Mouse (Mus musculus) thymus, adult 2 months (tissue): ENCODE data around the gene Myo1e. TPM values are rescaled to one million over a fixed set of nuclear protein-coding genes. Genes with fewer than 3 reads are reported as not detected.

ENCODE experiments used
- DNase-seq: peaks from one replicate; pipeline ENCODE4 v3.0.0; 2021
- H3K27ac ChIP-seq: fragments of 200-500 bp; 2 replicates; pipeline ENCODE4 v1.5.1; 2012; ENCODE audit warnings: low read length, control low read depth; ENCODE audit not compliant: control insufficient read depth, insufficient read depth
- H3K27me3 ChIP-seq: fragments of 200-500 bp; 2 replicates; pipeline ENCODE4 v1.6.1; 2012; ENCODE audit warnings: mild to moderate bottlenecking, low read length, moderate library complexity, mixed read lengths; ENCODE audit not compliant: control insufficient read depth, insufficient read depth
- H3K36me3 ChIP-seq: fragments of 200-500 bp; 2 replicates; pipeline ENCODE4 v1.6.1; 2012; ENCODE audit warnings: mild to moderate bottlenecking, low read length, moderate library complexity; ENCODE audit not compliant: control insufficient read depth, insufficient read depth
- H3K4me1 ChIP-seq: fragments of 200-500 bp; replicated peaks from 2 replicates; pipeline ENCODE4 v1.6.1; 2012; ENCODE audit warnings: low read length; ENCODE audit not compliant: control insufficient read depth, insufficient read depth
- H3K4me3 ChIP-seq: fragments of 200-500 bp; 2 replicates; pipeline ENCODE4 v1.5.1; 2012; ENCODE audit warnings: mild to moderate bottlenecking, low read length, control low read depth, moderate library complexity; ENCODE audit not compliant: control insufficient read depth, insufficient read depth
- CTCF ChIP-seq: fragments of 200-500 bp; IDR thresholded peaks from 2 replicates; pipeline ENCODE4 v1.5.1; 2012; ENCODE audit warnings: mild to moderate bottlenecking, control low read depth, low read length, moderate library complexity, borderline replicate concordance; ENCODE audit not compliant: control insufficient read depth, poor library complexity, insufficient read depth; ENCODE audit errors: extremely low read depth
- POLR2A ChIP-seq: fragments of 200-500 bp; IDR thresholded peaks from 2 replicates; pipeline ENCODE4 v1.6.1; 2012; ENCODE audit warnings: mild to moderate bottlenecking, low read length, control low read depth, moderate library complexity; ENCODE audit not compliant: control insufficient read depth, poor library complexity, insufficient read depth; ENCODE audit errors: extremely low read depth
- WGBS: fragments of 180-500 bp; shearing (Covaris S2); methylation state at CpG from one replicate; pipeline ENCODE4 v1.1.7; 2018; 5-methylcytosine and 5-hydroxymethylcytosine counted together
- polyA plus RNA-seq: library from polyadenylated mRNA; depleted of rRNA; stranded (reverse); fragments of >200 nt; gene quantifications from 2 replicates; pipeline ENCODE4 v1.2.3, GENCODE M21; 2012

Gene Myo1e
- polyA plus RNA-seq, 1 experiment = 3.7 TPM

GRCm38 (mm10) chr9:70260324-70260841 lies 53.2 kb downstream of the Myo1e start:
- no peak overlapping the region for H3K27ac ChIP-seq
- H3K36me3 ChIP-seq = no peaks in the 10 kb centered on the region
- no peak for TF ChIP-seq CTCF
- TF ChIP-seq POLR2A = no peak
- H3K4me3 ChIP-seq = no peak overlapping the region
- 55% methylated on average over 9 of the region's 9 CpGs for WGBS
- no peak for DNase-seq
- no peaks in the 10 kb centered on the region for H3K27me3 ChIP-seq
- peaks cover 5% of the 10 kb centered on the region for H3K4me1 ChIP-seq

- H3K4me1 ChIP-seq = peaks cover 5% of the 10 kb centered on the region
- DNase-seq = no peak
- no peak overlapping the region for H3K27ac ChIP-seq
- 91% methylated on average over 5 of the region's 5 CpGs for WGBS
- H3K4me3 ChIP-seq = no peak overlapping the region
- TF ChIP-seq POLR2A (no peak), CTCF (no peak)
- H3K27me3 ChIP-seq = no peaks in the 10 kb centered on the region
- no peaks in the 10 kb centered on the region for H3K36me3 ChIP-seq
Measured at GRCm38 (mm10) chr9:70261646-70262045, 54.5 kb downstream of the Myo1e start.

DNA sequence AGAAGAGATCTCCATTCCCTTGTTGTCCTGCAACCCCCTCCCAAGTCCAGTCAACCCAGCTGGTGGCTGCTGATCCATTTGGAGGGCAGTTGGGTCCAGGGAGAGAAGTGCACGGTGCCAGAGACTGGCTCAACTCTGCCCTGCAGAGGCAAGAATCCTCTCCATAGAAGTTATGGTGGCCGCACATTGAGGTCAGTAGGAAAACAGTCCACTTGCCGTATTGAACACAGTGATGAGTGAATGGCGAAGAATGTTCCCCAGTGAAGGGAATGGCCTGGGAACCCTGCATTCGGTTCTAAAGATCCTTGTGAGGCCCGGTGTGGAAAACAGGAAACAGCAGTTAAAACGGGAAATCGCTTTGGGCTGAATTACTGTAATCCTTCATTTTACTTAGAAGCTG lies 56.0 kb downstream of the Myo1e start:
- peaks cover under 1% of the 10 kb centered on the region; the same call in 1 of the 2 replicates for H3K4me1 ChIP-seq
- no peak overlapping the region for H3K4me3 ChIP-seq
- 63% methylated on average over 8 of the region's 8 CpGs for WGBS
- no peak for DNase-seq
- H3K27me3 ChIP-seq = no peaks in the 10 kb centered on the region
- no peak overlapping the region for H3K27ac ChIP-seq
- TF ChIP-seq CTCF = no peak
- no peak for TF ChIP-seq POLR2A
- no peaks in the 10 kb centered on the region for H3K36me3 ChIP-seq

DNA sequence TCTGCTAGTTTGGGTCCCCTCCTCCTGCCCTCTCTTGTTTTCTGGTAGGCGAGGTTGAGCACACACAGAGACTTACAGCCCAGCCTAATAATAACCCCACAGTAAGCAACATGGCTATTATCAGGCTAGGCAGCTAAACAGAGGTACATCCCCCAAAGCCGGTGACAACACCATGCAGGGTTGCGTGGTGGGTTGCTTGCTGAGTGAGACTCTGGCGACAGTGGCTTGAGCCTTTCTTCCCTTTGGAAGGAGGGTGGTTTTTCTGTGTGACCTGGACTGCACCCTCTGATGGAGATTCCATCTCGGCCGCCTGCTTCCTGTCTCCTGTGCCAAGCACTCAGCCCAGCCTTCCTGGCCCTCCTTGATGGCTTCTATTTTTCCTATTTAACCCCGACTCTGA lies 56.6 kb downstream of the Myo1e start:
- no peaks in the 10 kb centered on the region for H3K4me1 ChIP-seq
- DNase-seq = no peak
- WGBS = 57% methylated on average over 7 of the region's 7 CpGs
- H3K27me3 ChIP-seq = no peaks in the 10 kb centered on the region
- H3K36me3 ChIP-seq = no peaks in the 10 kb centered on the region
- H3K27ac ChIP-seq = no peak overlapping the region
- TF ChIP-seq POLR2A (no peak), CTCF (no peak)
- no peak overlapping the region for H3K4me3 ChIP-seq

GRCm38 (mm10) chr9:70265513-70265912 lies 58.4 kb downstream of the Myo1e start:
- H3K4me3 ChIP-seq = no peak overlapping the region
- DNase-seq = no peak
- H3K27ac ChIP-seq = no peak overlapping the region
- no peaks in the 10 kb centered on the region for H3K27me3 ChIP-seq
- TF ChIP-seq POLR2A = no peak
- TF ChIP-seq CTCF = no peak
- no peaks in the 10 kb centered on the region for H3K36me3 ChIP-seq
- no peaks in the 10 kb centered on the region for H3K4me1 ChIP-seq
- WGBS = 95% methylated on average over 5 of the region's 5 CpGs

DNA sequence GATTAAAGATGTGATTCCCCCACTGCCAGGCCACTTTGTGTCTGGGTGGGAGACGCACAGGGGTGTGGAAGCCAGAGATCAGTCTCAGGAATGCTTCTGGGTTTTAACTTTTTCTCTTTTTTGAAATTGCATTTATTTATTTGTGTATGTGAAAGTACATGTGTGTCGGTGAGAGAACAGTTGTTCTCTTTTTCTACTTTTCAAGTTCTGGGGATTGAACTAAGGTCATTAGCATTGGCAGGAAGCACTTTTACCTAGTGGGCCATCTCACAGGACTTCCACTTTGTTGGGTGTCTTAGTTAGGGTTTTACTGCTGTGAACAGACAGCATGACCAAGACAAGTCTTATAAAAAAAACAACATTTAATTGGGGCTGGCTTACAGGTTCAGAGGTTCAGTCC lies 59.0 kb downstream of the Myo1e start:
- TF ChIP-seq CTCF (no peak), POLR2A (no peak)
- H3K4me3 ChIP-seq = no peak overlapping the region
- H3K27ac ChIP-seq = no peak overlapping the region
- no peak for DNase-seq
- H3K27me3 ChIP-seq = no peaks in the 10 kb centered on the region
- no peaks in the 10 kb centered on the region for H3K4me1 ChIP-seq
- 91% methylated on average over 2 of the region's 2 CpGs for WGBS
- no peaks in the 10 kb centered on the region for H3K36me3 ChIP-seq

DNA sequence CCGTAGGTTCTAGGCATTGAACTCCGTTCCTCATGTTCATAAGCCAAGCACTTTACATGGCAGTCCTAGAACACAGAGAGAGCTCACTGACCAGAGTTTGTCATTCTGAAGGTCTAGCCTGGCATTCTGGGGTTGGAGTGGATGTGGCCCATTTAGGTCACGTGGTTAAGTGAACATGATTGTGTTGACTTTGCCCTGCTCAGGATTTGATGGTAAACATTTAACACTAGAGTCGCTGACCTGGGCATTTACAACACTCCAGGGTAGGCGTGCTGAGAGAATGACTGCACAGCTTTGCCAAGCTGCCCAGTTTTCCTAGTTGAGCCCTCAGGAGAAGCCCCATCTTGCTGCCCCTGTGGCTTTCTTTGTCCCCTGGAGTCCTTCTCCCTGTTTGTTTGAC lies 60.0 kb downstream of the Myo1e start:
- H3K4me1 ChIP-seq = no peaks in the 10 kb centered on the region
- H3K36me3 ChIP-seq = no peaks in the 10 kb centered on the region
- no peak overlapping the region for H3K27ac ChIP-seq
- TF ChIP-seq POLR2A = no peak
- no peak for TF ChIP-seq CTCF
- no peak overlapping the region for H3K4me3 ChIP-seq
- DNase-seq = no peak
- 92% methylated on average over 5 of the region's 5 CpGs for WGBS
- no peaks in the 10 kb centered on the region for H3K27me3 ChIP-seq
